Mouse (Mus musculus): ENCODE data around the gene Anp32e.
A peak's percentile ranks its signal among the peaks of the same experiment; 100 is the strongest.
"Not testable (repeated sequence)": the region's sequence is repeated elsewhere in the genome, so short reads cannot be mapped to it uniquely, and the experiment has no call there.

Anp32e gene

DNA sequence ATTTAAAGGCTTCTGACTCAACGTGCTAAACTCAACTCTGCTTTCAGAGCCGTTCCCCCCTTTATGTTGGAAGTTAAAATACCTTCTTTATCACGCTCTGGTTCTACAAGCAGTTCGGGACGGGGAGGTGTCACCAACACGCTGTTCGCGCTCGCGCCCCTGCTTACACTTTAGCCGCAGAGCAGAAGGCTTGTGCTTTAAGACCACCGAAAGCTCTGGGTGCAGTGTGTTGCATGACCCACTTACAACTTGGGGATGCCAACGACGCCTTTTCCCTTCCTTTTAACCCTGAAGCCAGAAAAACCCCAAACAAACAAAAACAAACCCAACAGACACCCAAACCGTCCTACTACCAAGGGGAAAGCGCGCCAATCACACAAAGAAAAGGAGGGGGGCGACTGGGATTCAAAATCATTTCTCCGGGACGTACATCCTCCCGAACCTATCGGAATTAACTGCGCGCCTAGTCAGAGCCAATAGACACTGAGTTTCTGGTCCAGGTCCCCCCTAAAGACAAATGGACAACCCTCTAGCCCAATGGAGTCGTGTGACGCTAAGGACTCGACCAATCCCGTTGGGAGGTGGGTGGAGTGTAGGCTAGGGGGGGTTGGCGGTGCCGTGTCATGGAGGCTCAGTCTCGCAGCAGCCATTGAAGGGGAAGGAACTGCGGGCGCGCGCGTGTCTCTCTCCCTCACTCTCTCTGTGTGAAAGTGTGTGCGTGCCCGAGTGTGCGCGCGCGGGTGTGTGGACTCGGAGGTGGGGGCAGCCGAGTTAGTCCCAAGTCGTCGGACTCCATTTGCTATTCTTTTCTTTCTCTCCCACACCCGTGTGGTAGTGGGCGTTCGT lies at the start of gene Anp32e:
Gene Anp32e, plus strand, starts transcription at position 589 of the 846 bp plus-strand sequence.
- DNase-seq (ENCODE audit: low read depth, low spot score) = peak; percentile 99

- peak; percentile 97 for DNase-seq (ENCODE audit: low read depth, low spot score)
Observed at GRCm38 (mm10) chr3:95881979-95882815, 46.8 kb upstream of the Anp32e start, which contains the start of gene Ciart. TSS of gene Ciart (minus strand) at chr3:95882251.

DNA sequence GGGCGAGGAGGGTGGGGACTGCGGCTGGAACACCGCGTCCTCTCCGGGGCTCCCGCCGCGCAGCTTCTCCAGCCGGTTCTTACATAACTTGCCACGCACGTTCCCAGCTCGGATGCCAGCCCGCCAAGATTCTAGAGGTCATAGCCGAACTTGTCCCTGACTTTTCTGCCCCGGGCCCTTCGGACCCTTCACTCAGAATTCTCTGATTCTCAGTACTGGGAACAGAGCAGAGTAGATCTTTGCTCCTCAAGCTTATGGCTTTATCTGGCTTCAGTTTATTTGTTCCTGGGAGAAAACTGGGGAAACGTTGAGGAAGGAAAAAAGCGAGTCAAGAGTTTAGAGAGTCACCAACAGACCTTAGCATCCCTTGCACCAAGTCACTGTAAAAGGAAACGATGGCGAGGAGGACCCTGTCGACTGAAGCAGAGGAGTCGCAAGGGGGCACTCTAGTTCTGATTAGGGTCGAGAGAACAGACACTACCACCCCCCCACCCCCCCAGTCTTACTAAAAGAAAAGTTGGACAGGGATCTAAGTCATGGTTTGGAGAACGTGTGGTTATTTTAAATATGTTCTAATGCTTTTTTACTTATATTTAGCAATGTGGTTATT lies 46.1 kb upstream of the Anp32e start:
- peak; percentile 41 for DNase-seq (ENCODE audit: low read depth, low spot score)

DNA sequence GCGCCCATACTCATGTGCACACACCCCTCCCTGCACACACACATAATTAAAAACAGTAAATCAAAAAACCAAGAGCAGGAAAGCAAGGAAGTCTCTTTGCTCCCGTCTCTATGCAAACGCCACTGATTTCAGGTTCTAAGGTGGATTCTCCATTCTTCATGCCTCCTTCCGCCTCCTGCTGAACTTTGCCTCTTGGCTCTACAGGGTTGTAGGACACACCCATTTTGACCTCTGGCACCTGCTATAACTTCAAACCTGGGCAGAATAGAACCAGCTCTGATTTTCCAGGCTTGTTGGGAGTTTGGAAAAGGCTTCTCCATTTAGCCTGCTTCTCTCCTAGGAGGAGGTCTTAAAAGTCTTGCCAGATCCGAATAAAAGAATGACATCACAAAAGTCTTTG lies 44.6 kb upstream of the Anp32e start:
- no peak for DNase-seq (ENCODE audit: low read depth, low spot score)

DNA sequence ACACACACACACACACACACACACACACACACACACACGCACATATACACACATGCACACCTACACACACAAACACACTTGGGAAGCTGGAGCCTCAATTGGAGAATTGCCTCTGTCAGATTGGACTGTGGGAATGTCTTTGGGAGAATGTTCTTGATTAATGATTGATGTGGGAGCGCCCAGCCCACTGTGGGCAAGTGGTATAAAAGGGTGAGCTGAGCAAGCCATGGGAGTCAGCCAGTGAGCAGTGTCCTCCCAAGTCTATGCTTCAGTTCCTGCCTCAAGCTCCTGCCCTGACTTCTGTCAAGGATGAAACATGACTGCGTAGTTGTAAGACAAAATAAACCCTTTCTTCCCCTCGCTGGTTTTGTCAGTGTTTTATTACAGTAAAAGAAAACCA lies 41.5 kb upstream of the Anp32e start:
- no peak for DNase-seq (ENCODE audit: low read depth, low spot score)

DNA sequence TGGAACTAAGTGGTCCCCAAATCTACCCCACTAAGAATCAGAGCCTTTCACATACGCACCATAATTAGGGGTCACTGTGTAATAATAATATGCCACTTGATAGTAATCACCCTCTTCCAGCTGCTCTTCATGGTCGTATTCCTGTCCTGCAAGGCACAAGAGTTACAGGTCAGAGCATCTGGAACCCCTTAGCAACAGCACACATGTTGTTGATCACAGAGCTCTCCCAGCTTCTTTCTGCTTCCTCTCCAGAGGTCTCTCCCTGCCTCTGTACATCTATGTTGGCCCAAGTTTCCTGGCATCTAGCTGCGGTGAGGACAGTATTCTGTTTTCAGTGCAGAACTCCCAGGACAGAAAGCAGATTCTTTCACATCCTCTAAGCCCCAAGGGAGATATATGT lies 39.4 kb upstream of the Anp32e start:
- DNase-seq (ENCODE audit: low read depth, low spot score) = peak; percentile 63

- DNase-seq (ENCODE audit: low read depth, low spot score) = no peak
Observed at GRCm38 (mm10) chr3:95891211-95892065, 37.6 kb upstream of the Anp32e start, which contains the start of gene BC028528. TSS of gene BC028528 (minus strand) at chr3:95892005.

GRCm38 (mm10) chr3:95892066-95893052 lies 36.7 kb upstream of the Anp32e start:
- no peak for DNase-seq (ENCODE audit: low read depth, low spot score)

DNA sequence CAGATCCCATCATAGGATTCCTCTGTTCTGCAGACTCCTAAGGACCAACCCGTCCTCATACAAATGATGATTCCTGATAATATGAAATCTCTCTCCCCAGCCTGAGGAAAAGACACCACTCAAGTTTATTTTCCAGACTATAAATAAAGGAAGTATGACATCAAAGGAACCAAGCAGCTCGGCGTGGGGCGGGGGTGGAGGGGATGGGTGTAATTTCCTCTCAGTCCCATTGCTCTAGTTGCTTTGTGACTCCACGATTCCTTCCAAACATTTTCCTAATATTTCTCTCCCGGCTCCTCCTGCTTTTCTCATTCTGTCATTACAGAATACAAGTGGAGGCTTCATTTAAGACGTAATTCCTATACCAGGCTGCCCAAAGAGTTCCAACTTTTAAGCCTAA lies 35.9 kb upstream of the Anp32e start:
- no peak for DNase-seq (ENCODE audit: low read depth, low spot score)

GRCm38 (mm10) chr3:95893606-95894316 lies 35.3 kb upstream of the Anp32e start, which contains the start of gene Aph1a:
TSS of gene Aph1a (plus strand) at chr3:95893969.
- peak; percentile 96 for DNase-seq (ENCODE audit: low read depth, low spot score)

GRCm38 (mm10) chr3:95894317-95895160 lies 34.5 kb upstream of the Anp32e start:
- no peak for DNase-seq (ENCODE audit: low read depth, low spot score)

- not testable (repeated sequence) for DNase-seq (ENCODE audit: low read depth, low spot score)
Observed at GRCm38 (mm10) chr3:95895501-95895900, 33.5 kb upstream of the Anp32e start.

DNA sequence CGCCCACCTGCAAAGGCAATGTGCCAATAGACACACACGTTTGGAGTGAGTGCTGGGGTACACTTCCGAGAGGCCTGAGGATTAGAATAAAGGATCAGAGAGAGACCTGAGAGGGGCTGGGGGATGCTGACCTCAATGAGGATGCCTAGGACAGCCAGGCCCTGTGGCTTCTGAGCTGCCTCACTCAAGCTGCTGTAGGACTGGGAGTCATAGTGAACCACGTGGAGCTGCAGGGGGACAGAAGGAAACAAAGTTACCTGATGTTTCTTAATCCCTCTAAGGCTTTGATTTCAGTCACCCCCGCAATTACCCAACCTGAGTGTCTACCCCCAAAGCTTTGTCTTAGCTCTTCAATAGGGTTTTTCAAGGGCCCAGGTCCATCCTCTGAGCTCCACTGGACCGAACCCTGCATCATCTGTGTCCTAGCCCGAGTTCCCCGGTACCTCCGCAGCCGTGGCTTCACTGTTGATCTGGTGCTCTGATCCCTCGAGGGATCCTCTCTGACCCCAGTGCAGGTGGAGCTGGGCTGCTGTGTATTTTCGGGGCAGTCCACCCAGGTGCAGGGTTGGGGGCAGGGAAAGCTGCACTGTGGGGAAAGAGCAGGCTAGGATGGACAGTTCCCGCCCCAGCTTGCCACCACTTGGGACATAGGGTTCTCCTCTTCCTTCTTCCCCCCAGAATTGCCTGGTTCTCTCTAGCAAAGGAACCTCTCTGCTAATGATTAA lies 29.1 kb upstream of the Anp32e start:
- no peak for DNase-seq (ENCODE audit: low read depth, low spot score)

DNA sequence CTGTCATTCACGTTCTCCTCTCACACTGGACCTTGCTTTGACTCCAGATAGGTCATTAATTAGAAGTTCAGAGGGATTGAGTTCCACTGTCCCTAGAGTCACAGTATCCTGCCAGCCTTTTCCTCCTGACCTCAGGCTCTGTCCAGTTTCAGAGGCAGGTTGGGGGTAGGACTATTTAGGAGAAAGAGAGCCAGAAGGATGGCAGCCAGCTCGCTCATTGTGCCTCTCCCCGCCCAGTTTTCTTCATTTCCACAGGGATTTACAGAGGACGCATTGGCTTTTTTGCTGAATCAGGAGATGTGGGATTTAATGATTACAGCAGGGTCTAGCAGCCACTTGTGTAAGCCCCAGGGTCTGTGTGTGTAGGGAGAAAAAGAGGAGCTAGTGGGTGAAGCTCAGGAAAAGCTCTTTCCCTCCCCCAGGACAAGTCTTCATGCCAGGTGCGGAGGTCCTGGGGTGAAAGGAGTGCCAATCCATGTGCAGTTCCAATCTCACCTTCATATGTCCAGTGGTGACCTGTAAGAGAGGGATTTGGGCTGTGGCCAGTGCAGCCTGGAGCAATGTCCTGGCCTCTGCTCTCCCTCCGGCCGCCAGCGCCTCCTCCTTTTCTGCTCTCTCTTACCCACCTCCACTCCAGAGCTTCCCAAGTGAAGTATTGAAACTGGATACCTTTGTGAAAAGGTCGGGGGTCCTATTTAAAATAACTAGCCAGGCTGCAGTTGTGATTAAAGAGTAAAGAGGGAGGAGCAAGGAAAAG lies 27.3 kb upstream of the Anp32e start:
- DNase-seq (ENCODE audit: low read depth, low spot score) = no peak

- no peak for DNase-seq (ENCODE audit: low read depth, low spot score)
Observed at GRCm38 (mm10) chr3:95902373-95902625, 26.7 kb upstream of the Anp32e start.

- DNase-seq (ENCODE audit: low read depth, low spot score) = no peak
Observed at GRCm38 (mm10) chr3:95902643-95903042, 26.4 kb upstream of the Anp32e start.

All from forelimb bud, embryonic 11.5 days (tissue).